Mouse (Mus musculus) liver, embryonic 14.5 days (tissue): Measurements from ENCODE around the gene Gatb.

Source experiments
- CTCF ChIP-seq: IDR thresholded peaks from 2 replicates; pipeline ENCODE4 v1.5.1; 2016; ENCODE audit warnings: antibody characterized with exemption, low read depth, control low read depth
- EP300 ChIP-seq: IDR thresholded peaks from 2 replicates; pipeline ENCODE4 v1.6.1; 2016; ENCODE audit warnings: antibody characterized with exemption, low read depth

- TF ChIP-seq CTCF (no peak), EP300 (no peak)
These were observed 45.8 kb downstream of the Gatb start for GRCm38 (mm10) chr3:85619751-85620150.
